Mouse (Mus musculus) midbrain, postnatal 0 days (tissue): Measurements from ENCODE around the gene Chrm4. TPM values are rescaled to one million over a fixed set of nuclear protein-coding genes. Genes with fewer than 3 reads are reported as not detected.

Experiments
- ATAC-seq: fragments of 200-750 bp; cut with Nextera tagmentation; 2 replicates; pipeline ENCODE4 v1.8.0; 2017; ENCODE audit warnings: moderate number of reproducible peaks, mild to moderate bottlenecking, moderate TSS enrichment, moderate library complexity; ENCODE audit not compliant: low FRiP score
- DNase-seq: peaks from one replicate; pipeline ENCODE4 v3.0.0-alpha.2; 2015; ENCODE audit warnings: low spot score
- H3K27ac ChIP-seq: fragments of 300-500 bp; sonication (generic); 2 replicates; pipeline ENCODE4 v1.5.1; 2014; ENCODE audit warnings: low read depth, mild to moderate bottlenecking, low read length, mixed read lengths
- H3K27me3 ChIP-seq: fragments of 300-500 bp; sonication (generic); 2 replicates; pipeline ENCODE4 v1.6.1; 2014; ENCODE audit warnings: low read length, control low read depth, mixed read lengths; ENCODE audit not compliant: insufficient read depth
- H3K36me3 ChIP-seq: fragments of 300-500 bp; sonication (generic); 2 replicates; pipeline ENCODE4 v1.6.1; 2014; ENCODE audit warnings: low read length, control low read depth, mixed read lengths; ENCODE audit not compliant: insufficient read depth
- H3K4me1 ChIP-seq: fragments of 300-500 bp; sonication (generic); 2 replicates; pipeline ENCODE4 v1.6.1; 2014; ENCODE audit warnings: mild to moderate bottlenecking, control low read depth, antibody characterized with exemption, low read length, mixed read lengths; ENCODE audit not compliant: insufficient read depth
- H3K4me2 ChIP-seq: fragments of 300-500 bp; sonication (generic); 2 replicates; pipeline ENCODE4 v1.6.1; 2014; ENCODE audit warnings: low read depth, mild to moderate bottlenecking, low read length, mixed read lengths; ENCODE audit not compliant: poor library complexity, severe bottlenecking
- H3K4me3 ChIP-seq: fragments of 300-500 bp; sonication (generic); 2 replicates; pipeline ENCODE4 v1.5.1; 2014; ENCODE audit warnings: low read depth, mild to moderate bottlenecking, low read length, moderate library complexity
- H3K9ac ChIP-seq: fragments of 300-500 bp; sonication (generic); replicated peaks from 2 replicates; pipeline ENCODE4 v1.6.1; 2014; ENCODE audit warnings: mild to moderate bottlenecking, low read length, moderate library complexity, mixed read lengths; ENCODE audit not compliant: poor library complexity, severe bottlenecking
- H3K9me3 ChIP-seq: fragments of 300-500 bp; sonication (generic); 2 replicates; pipeline ENCODE4 v1.6.1; 2016; ENCODE audit warnings: low read length, control low read depth
- CTCF ChIP-seq: IDR thresholded peaks from 2 replicates; pipeline ENCODE4 v1.5.1; 2016; ENCODE audit warnings: antibody characterized with exemption, mild to moderate bottlenecking
- WGBS: fragments of 180-500 bp; shearing (Covaris S2); extraction: QIAGEN DNeasy Blood & Tissue Kit; methylation state at CpG from one replicate; pipeline ENCODE4 v1.1.7; 2014; 5-methylcytosine and 5-hydroxymethylcytosine counted together
- polyA plus RNA-seq: library from polyadenylated mRNA; unstranded; fragments of >200 nt; fragmentation: Nextera tagmentation; extraction: Ambion mirVana; gene quantifications from 2 replicates; pipeline ENCODE4 v1.2.1, GENCODE M21; 2015
- total RNA-seq: library from RNA; depleted of rRNA; stranded (reverse); fragments of >200 nt; gene quantifications from 2 replicates; pipeline ENCODE4 v1.2.3, GENCODE M21; 2014

Gene Chrm4
- total and polyA plus RNA-seq, 2 experiments from 2014 or later, result 0.25 to 1.8 TPM

- H3K36me3 ChIP-seq, result peaks cover 20% of the 10 kb centered on the region; the same call in 1 of the 2 replicates
- no peak for TF ChIP-seq CTCF
- no peaks in the 10 kb centered on the region for H3K4me1 ChIP-seq
- no peaks in the 10 kb centered on the region for H3K27me3 ChIP-seq
- 98% methylated on average over 2 of the region's 2 CpGs for WGBS
- H3K9ac ChIP-seq, result no peak overlapping the region
- H3K27ac ChIP-seq, result no peak overlapping the region
- no peaks in the 10 kb centered on the region for H3K9me3 ChIP-seq
- no peak overlapping the region for H3K4me3 ChIP-seq
- no peak for DNase-seq
- ATAC-seq, result no peak
- no peak overlapping the region for H3K4me2 ChIP-seq
Measured at GRCm38 (mm10) chr2:91906141-91906540, 20.9 kb upstream of the Chrm4 start.

- Histone ChIP-seq H3K4me1 (no peaks in the 10 kb centered on the region), H3K9ac (no peak overlapping the region), H3K4me2 (no peak overlapping the region), H3K9me3 (no peaks in the 10 kb centered on the region), H3K27ac (no peak overlapping the region), H3K4me3 (no peak overlapping the region), H3K36me3 (peaks cover 57% of the 10 kb centered on the region), H3K27me3 (no peaks in the 10 kb centered on the region)
- TF ChIP-seq CTCF, result no peak
- ATAC-seq (no peak), DNase-seq (no peak)
- WGBS, result 82% methylated on average over 3 of the region's 3 CpGs
Measured at GRCm38 (mm10) chr2:91912616-91913015, 14.4 kb upstream of the Chrm4 start.

GRCm38 (mm10) chr2:91913328-91914110, 13.5 kb upstream of the Chrm4 start:
- 87% methylated on average over 7 of the region's 7 CpGs for WGBS
- Histone ChIP-seq H3K9me3 (no peaks in the 10 kb centered on the region), H3K4me2 (no peak overlapping the region), H3K9ac (no peak overlapping the region), H3K4me3 (no peak overlapping the region), H3K27ac (no peak overlapping the region), H3K27me3 (no peaks in the 10 kb centered on the region), H3K36me3 (peaks cover 66% of the 10 kb centered on the region), H3K4me1 (no peaks in the 10 kb centered on the region)
- DNase-seq (no peak), ATAC-seq (no peak)
- TF ChIP-seq CTCF, result no peak

- H3K9me3 ChIP-seq, result no peaks in the 10 kb centered on the region
- H3K9ac ChIP-seq, result no peak overlapping the region
- H3K4me3 ChIP-seq, result no peak overlapping the region
- ATAC-seq, result no peak
- peaks cover 4% of the 10 kb centered on the region; the same call in 1 of the 2 replicates for H3K27me3 ChIP-seq
- TF ChIP-seq CTCF, result no peak
- no peak overlapping the region for H3K27ac ChIP-seq
- H3K4me1 ChIP-seq, result no peaks in the 10 kb centered on the region
- 93% methylated on average over 7 of the region's 7 CpGs for WGBS
- no peak overlapping the region for H3K4me2 ChIP-seq
- peaks cover 52% of the 10 kb centered on the region for H3K36me3 ChIP-seq
- DNase-seq, result no peak
Measured at GRCm38 (mm10) chr2:91916346-91916977, 10.6 kb upstream of the Chrm4 start.

- TF ChIP-seq CTCF, result no peak
- Histone ChIP-seq H3K9ac (no peak overlapping the region), H3K4me3 (no peak overlapping the region), H3K4me1 (no peaks in the 10 kb centered on the region), H3K27me3 (peaks cover 4% of the 10 kb centered on the region; the same call in 1 of the 2 replicates), H3K27ac (no peak overlapping the region), H3K4me2 (no peak overlapping the region), H3K36me3 (peaks cover 45% of the 10 kb centered on the region), H3K9me3 (no peaks in the 10 kb centered on the region)
- DNase-seq (no peak), ATAC-seq (no peak)
- WGBS, result 91% methylated on average over 7 of the region's 7 CpGs
Measured at GRCm38 (mm10) chr2:91917096-91917495, 10.0 kb upstream of the Chrm4 start.

- WGBS, result 85% methylated on average over 4 of the region's 4 CpGs
- H3K4me1 ChIP-seq, result 0 out of 2 replicates have a peak, but pooled peaks cover 5% of the 10 kb centered on the region
- no peak for DNase-seq
- H3K9me3 ChIP-seq, result no peaks in the 10 kb centered on the region
- H3K9ac ChIP-seq, result no peak overlapping the region
- 0 out of 2 replicates have a peak, but pooled peaks have one; percentile 7 for TF ChIP-seq CTCF
- H3K27me3 ChIP-seq, result peaks cover 25% of the 10 kb centered on the region
- H3K4me3 ChIP-seq, result no peak overlapping the region
- ATAC-seq, result no peak
- no peak overlapping the region for H3K27ac ChIP-seq
- no peak overlapping the region for H3K4me2 ChIP-seq
- H3K36me3 ChIP-seq, result peaks cover 26% of the 10 kb centered on the region
Measured at GRCm38 (mm10) chr2:91920130-91920529, 6.9 kb upstream of the Chrm4 start.
